Mouse (Mus musculus): Measurements from ENCODE around the gene Rpl35a. TPM values are rescaled to one million over a fixed set of nuclear protein-coding genes. Genes with fewer than 3 reads are reported as not detected.
"Not testable (repeated sequence)": the region's sequence is repeated elsewhere in the genome, so short reads cannot be mapped to it uniquely, and the experiment has no call there.

Gene Rpl35a
- polyA plus RNA-seq, 1 experiment from 2014 or later: 1,015 TPM

- TF ChIP-seq CTCF (IDR thresholded peaks at IDR 0.05; ENCODE audit: low read depth): no peak
- ATAC-seq (ENCODE audit: insufficient read depth) (peak; percentile 70), DNase-seq (peak; percentile 75)
- no peak overlapping the region for H3K27ac ChIP-seq (ENCODE audit: low read depth)
- H3K36me3 ChIP-seq (ENCODE audit: insufficient read depth): no peaks in the 10 kb centered on the region
- no peak overlapping the region for H3K4me2 ChIP-seq
- no peak overlapping the region for H3K9ac ChIP-seq
- no peaks in the 10 kb centered on the region for H3K27me3 ChIP-seq (ENCODE audit: insufficient read depth, low read length)
- WGBS: 22% methylated on average over 4 of the region's 4 CpGs
- H3K4me3 ChIP-seq (ENCODE audit: low read depth, low read length): no peak overlapping the region
- no peaks in the 10 kb centered on the region for H3K9me3 ChIP-seq (ENCODE audit: low read depth, low read length)
- H3K4me1 ChIP-seq (ENCODE audit: insufficient read depth): 0 out of 2 replicates have a peak, but pooled peaks cover 3% of the 10 kb centered on the region
Observed at GRCm38 (mm10) chr16:33036006-33036405, 20.2 kb upstream of the Rpl35a start.

- H3K9ac ChIP-seq: no peak overlapping the region
- WGBS: 88% methylated on average over 1 of the region's 1 CpGs
- no peak overlapping the region for H3K4me3 ChIP-seq (ENCODE audit: low read depth, low read length)
- H3K4me1 ChIP-seq (ENCODE audit: insufficient read depth): no peaks in the 10 kb centered on the region
- H3K36me3 ChIP-seq (ENCODE audit: insufficient read depth): no peaks in the 10 kb centered on the region
- no peak for ATAC-seq (ENCODE audit: insufficient read depth)
- no peaks in the 10 kb centered on the region for H3K9me3 ChIP-seq (ENCODE audit: low read depth, low read length)
- no peak for DNase-seq
- H3K27me3 ChIP-seq (ENCODE audit: insufficient read depth, low read length): no peaks in the 10 kb centered on the region
- H3K27ac ChIP-seq (ENCODE audit: low read depth): no peak overlapping the region
- H3K4me2 ChIP-seq: no peak overlapping the region
- no peak for TF ChIP-seq CTCF (IDR thresholded peaks at IDR 0.05; ENCODE audit: low read depth)
Observed at GRCm38 (mm10) chr16:33042682-33043081, 13.6 kb upstream of the Rpl35a start.

GRCm38 (mm10) chr16:33043268-33043667 is 13.0 kb upstream of the Rpl35a start:
- 56% methylated on average over 2 of the region's 2 CpGs for WGBS
- H3K4me1 ChIP-seq (ENCODE audit: insufficient read depth): no peaks in the 10 kb centered on the region

GRCm38 (mm10) chr16:33048004-33048403 is 8.2 kb upstream of the Rpl35a start:
- Histone ChIP-seq H3K27me3 (ENCODE audit: insufficient read depth, low read length) (no peaks in the 10 kb centered on the region), H3K4me3 (ENCODE audit: low read depth, low read length) (no peak overlapping the region), H3K27ac (ENCODE audit: low read depth) (no peak overlapping the region), H3K4me2 (no peak overlapping the region), H3K9me3 (ENCODE audit: low read depth, low read length) (no peaks in the 10 kb centered on the region), H3K36me3 (ENCODE audit: insufficient read depth) (no peaks in the 10 kb centered on the region), H3K4me1 (ENCODE audit: insufficient read depth) (no peaks in the 10 kb centered on the region), H3K9ac (no peak overlapping the region)
- no peak for TF ChIP-seq CTCF (IDR thresholded peaks at IDR 0.05; ENCODE audit: low read depth)
- DNase-seq: no peak
- ATAC-seq (ENCODE audit: insufficient read depth): no peak
- WGBS: 85% methylated on average over 1 of the region's 1 CpGs

More at GRCm38 (mm10) chr16:33043268-33043667, 13.0 kb upstream of the Rpl35a start:
- Histone ChIP-seq H3K4me3 (ENCODE audit: low read depth, low read length) (no peak overlapping the region), H3K27me3 (ENCODE audit: insufficient read depth, low read length) (no peaks in the 10 kb centered on the region), H3K9ac (no peak overlapping the region), H3K27ac (ENCODE audit: low read depth) (no peak overlapping the region), H3K9me3 (ENCODE audit: low read depth, low read length) (no peaks in the 10 kb centered on the region), H3K36me3 (ENCODE audit: insufficient read depth) (no peaks in the 10 kb centered on the region), H3K4me2 (no peak overlapping the region)
- TF ChIP-seq CTCF (IDR thresholded peaks at IDR 0.05; ENCODE audit: low read depth): no peak
- ATAC-seq (ENCODE audit: insufficient read depth) (no peak), DNase-seq (no peak)

- WGBS: 72% methylated on average over 2 of the region's 2 CpGs
- Histone ChIP-seq H3K9me3 (ENCODE audit: low read depth, low read length) (no peaks in the 10 kb centered on the region), H3K4me1 (ENCODE audit: insufficient read depth) (no peaks in the 10 kb centered on the region), H3K27me3 (ENCODE audit: insufficient read depth, low read length) (no peaks in the 10 kb centered on the region), H3K9ac (no peak overlapping the region), H3K4me3 (ENCODE audit: low read depth, low read length) (no peak overlapping the region), H3K4me2 (no peak overlapping the region), H3K36me3 (ENCODE audit: insufficient read depth) (no peaks in the 10 kb centered on the region), H3K27ac (ENCODE audit: low read depth) (no peak overlapping the region)
- no peak for TF ChIP-seq CTCF (IDR thresholded peaks at IDR 0.05; ENCODE audit: low read depth)
- no peak for DNase-seq
- ATAC-seq (ENCODE audit: insufficient read depth): no peak
Observed at GRCm38 (mm10) chr16:33048686-33049085, 7.6 kb upstream of the Rpl35a start.

GRCm38 (mm10) chr16:33049809-33050208 is 6.4 kb upstream of the Rpl35a start:
- Histone ChIP-seq H3K4me2 (no peak overlapping the region), H3K9ac (no peak overlapping the region), H3K27me3 (ENCODE audit: insufficient read depth, low read length) (no peaks in the 10 kb centered on the region), H3K4me3 (ENCODE audit: low read depth, low read length) (no peak overlapping the region), H3K4me1 (ENCODE audit: insufficient read depth) (no peaks in the 10 kb centered on the region), H3K27ac (ENCODE audit: low read depth) (no peak overlapping the region), H3K36me3 (ENCODE audit: insufficient read depth) (no peaks in the 10 kb centered on the region), H3K9me3 (ENCODE audit: low read depth, low read length) (no peaks in the 10 kb centered on the region)
- no peak for ATAC-seq (ENCODE audit: insufficient read depth)
- DNase-seq: no peak
- no peak for TF ChIP-seq CTCF (IDR thresholded peaks at IDR 0.05; ENCODE audit: low read depth)
- 89% methylated on average over 16 of the region's 16 CpGs for WGBS

GRCm38 (mm10) chr16:33053141-33053540 is 3.1 kb upstream of the Rpl35a start:
- Histone ChIP-seq H3K4me3 (ENCODE audit: low read depth, low read length) (no peak overlapping the region), H3K27ac (ENCODE audit: low read depth) (no peak overlapping the region), H3K4me2 (no peak overlapping the region), H3K27me3 (ENCODE audit: insufficient read depth, low read length) (no peaks in the 10 kb centered on the region), H3K36me3 (ENCODE audit: insufficient read depth) (peaks cover 5% of the 10 kb centered on the region), H3K9me3 (ENCODE audit: low read depth, low read length) (no peaks in the 10 kb centered on the region), H3K9ac (no peak overlapping the region), H3K4me1 (ENCODE audit: insufficient read depth) (no peaks in the 10 kb centered on the region)
- DNase-seq: no peak
- 62% methylated on average over 5 of the region's 5 CpGs for WGBS
- TF ChIP-seq CTCF (IDR thresholded peaks at IDR 0.05; ENCODE audit: low read depth): no peak
- ATAC-seq (ENCODE audit: insufficient read depth): no peak

GRCm38 (mm10) chr16:33054927-33055326 is 1.3 kb upstream of the Rpl35a start:
- not testable (repeated sequence) for H3K9me3 ChIP-seq (ENCODE audit: low read depth, low read length)

More at GRCm38 (mm10) chr16:33054927-33055326, 1.3 kb upstream of the Rpl35a start:
- H3K9ac ChIP-seq; H3K4me1 ChIP-seq (ENCODE audit: insufficient read depth); ATAC-seq (ENCODE audit: insufficient read depth); H3K27me3 ChIP-seq (ENCODE audit: insufficient read depth, low read length); H3K4me2 ChIP-seq; H3K27ac ChIP-seq (ENCODE audit: low read depth); DNase-seq; H3K4me3 ChIP-seq (ENCODE audit: low read depth, low read length): not testable (repeated sequence)
- peaks cover 23% of the 10 kb centered on the region for H3K36me3 ChIP-seq (ENCODE audit: insufficient read depth)
- WGBS: 86% methylated on average over 2 of the region's 2 CpGs
